Mouse (Mus musculus): ENCODE results near the gene Bend6.
A peak's percentile ranks its signal among the peaks of the same experiment; 100 is the strongest.
"Not testable (repeated sequence)": the region's sequence is repeated elsewhere in the genome, so short reads cannot be mapped to it uniquely, and the experiment has no call there.

The Bend6 gene

DNA sequence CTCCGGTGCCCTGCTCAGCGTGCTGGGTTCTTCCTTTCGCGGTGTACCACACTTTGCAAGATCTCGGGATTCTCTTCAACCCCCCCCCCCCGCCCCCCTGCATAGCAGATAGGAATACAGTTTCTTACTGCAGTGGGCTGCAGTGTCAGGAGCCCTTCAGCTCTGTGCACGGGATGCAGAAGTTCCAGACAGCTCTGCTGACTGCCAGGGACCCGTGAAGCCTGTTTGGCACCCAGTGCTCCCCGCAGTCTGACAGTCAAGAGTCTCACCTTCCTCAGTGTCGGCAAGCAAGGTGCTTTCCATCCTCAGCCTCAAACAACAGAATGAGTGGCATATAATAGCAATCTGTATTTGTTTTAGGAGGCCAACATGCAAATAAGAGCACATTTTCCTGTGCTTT lies 1.4 kb downstream of the Bend6 start:
- no peak for DNase-seq

DNA sequence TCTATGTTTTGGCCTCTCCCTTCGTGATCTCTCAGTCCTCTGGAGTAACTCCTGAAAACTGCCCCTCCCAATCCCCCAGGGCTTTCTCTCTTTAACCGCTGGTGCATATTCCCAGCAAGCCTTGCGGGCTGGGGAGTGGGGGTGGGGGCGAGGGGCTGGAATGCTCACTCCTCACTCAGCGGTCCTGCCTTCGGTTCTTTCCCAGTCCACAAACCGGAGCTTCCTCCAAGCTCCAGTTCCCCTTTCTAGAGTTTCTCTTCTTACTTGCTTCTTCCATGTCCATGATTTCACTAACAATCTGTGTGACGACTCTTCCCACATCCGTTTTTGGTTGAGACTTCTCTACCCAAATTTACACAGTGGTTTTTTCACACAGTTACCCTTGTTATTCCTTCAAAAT lies 4.0 kb downstream of the Bend6 start:
- no peak for DNase-seq

DNA sequence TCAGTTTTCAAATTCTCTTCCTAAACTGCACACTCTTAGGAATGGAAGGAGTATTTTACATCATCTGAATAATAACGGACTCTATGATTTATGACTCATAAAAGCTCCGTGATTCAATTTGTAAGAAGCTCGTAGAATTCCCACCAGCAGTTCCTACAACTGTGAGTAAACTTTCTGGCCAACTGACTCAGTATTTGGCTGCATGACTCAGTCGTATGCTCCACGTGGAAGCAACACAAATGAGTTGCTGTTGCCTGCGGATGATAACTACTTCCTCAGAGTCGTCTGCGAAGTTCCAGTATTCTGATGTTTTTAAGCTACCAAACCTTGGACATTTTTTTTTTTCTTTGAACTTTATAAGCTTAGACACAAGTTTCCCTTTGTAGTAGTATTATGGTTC lies 7.4 kb downstream of the Bend6 start:
- DNase-seq: no peak

DNA sequence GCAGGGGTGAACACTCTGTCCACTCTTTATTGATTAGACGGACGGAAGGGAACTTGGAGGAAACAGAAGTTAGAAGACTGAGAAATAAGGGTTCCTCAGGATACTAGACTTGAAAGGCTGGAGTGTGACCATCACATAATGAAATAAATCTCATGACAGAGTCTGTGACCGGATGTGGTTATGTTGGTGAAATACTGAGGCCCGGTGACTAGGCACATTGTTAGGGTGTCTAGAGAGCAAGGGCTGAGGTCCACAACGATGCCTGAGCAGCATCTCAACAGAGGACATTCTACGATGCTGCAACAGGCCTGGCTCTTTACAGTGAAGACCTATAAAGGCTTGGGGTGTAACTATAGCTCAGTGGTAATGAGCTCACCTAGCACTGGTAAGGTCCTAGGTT lies 9.2 kb downstream of the Bend6 start:
- no peak for DNase-seq

DNA sequence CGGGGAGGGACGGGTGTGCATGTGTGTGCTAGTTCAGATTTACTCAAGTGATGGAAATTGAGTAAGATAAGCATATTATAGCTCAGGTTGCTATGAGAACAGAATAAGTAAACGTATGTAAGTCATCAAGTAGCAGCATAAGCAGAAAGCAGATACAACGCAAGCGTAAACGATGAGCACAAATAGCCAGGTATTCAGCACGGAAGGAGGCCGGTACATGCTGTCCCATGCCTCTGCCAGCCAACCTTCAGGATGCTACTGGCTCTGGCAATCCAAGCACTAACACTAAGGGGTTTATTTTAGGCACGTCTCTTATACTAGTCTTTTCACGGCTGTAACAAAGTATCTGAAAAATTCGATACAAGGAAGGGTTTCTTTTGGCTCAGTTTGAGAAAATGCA lies 10.2 kb downstream of the Bend6 start:
- no peak for DNase-seq

DNA sequence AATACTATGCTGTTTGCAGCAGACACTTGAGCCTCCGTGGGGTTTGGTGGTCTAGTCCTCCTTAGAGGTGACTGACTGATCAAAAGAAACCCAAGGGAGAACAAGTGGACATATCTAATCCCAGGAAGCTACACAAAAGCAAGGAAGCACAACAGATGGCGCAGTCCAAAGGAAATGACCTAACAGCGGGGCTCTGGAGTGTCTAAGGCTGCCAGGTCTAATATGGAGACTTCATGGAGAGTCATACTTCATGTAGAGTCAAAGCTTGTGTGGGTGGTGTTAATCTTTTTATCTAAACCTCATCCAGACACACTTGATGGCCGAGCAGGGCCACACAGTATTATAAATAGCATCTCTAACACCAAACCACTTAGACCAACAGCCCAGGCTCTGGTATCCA lies 10.9 kb downstream of the Bend6 start:
- DNase-seq: no peak

DNA sequence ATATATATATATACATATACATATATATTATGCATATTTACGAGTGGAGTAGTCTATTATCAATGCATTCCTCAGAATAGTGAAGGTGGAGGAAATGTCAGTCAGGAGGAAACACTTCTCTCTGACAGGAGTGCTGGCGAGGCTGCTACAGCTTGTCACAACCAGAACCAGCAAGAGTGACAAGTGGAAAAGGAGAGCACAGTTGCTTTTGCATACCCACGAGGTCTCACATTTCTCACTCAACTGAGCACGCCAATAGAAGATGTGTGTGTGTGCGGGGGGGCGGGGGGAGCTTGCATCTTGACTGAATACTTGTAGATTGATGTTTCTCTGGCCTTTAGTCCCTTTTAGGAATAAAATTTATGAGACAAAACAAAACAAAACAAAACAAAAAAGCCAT lies 11.5 kb downstream of the Bend6 start:
- no peak for DNase-seq

DNA sequence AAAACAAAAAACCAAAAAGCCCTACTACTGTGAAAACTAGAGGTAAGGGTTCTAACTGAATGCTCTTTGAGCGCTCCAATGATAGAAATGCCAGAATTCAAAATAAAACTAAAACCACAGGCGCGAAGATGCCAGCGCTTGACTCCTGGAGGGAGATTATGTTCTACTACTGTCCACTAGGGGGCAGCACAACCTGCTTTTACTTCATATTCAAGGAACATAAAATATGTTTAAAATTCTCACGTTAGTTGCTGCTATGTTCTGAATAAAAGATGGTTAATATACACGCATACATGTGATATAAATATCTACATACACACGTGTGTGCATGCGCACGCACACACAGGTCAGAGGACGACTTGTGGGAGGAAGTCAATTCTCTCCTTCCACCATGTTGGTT lies 14.8 kb downstream of the Bend6 start:
- DNase-seq: no peak

DNA sequence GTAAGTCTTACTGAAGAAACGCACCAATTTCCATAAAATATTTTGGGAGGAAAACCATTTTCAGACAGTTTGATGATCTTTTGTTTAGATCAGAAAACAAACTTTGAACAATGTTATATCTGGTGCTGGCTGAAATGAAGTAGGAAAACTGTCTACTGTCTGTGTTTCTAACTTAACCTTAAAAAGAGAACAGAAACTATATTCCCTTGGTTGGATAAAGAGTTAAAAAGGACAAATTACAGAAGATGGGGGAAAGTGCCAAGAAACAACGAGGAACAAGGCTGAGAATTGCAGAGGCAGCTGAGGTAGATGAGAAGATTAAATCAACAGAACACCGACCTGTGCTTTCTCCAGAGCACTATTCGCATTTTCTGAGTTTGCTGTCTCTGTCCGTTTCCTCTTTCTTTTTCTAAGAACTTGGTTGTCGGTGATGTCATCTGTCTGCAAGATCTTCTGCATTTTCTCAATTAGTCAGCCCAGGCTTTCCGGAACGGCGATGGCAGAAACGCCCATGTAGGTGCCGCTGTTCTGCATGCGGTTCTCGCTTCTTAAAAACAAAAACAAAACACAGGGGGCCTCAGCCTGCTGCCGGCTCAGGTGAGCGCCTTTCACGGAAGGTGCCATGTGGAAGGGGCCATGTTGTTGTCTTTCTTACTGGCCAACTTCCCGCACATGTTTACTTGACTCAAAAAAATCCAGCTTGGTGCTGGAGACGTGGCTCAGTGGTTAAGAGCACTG lies 24.3 kb downstream of the Bend6 start:
- peak; percentile 7 for DNase-seq

DNA sequence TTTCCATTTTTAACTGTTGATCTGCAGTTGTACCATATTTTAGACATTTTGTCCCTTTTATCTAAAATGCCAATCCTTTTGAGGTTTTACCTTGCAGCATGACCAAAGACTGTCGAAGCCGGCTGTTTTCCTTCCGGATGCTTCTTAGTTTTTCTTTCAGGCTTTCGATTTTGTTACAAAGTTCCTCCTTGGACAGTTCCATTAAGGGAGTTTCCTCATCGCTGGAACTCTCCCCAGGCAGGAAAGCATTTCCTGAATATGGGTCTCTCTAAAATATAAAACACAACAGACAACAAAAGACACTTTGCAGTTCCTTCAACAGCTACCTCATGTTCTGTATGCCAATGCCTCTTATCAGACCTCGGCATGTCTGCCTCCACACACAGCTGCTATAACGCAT lies 29.4 kb downstream of the Bend6 start:
- no peak for DNase-seq

DNA sequence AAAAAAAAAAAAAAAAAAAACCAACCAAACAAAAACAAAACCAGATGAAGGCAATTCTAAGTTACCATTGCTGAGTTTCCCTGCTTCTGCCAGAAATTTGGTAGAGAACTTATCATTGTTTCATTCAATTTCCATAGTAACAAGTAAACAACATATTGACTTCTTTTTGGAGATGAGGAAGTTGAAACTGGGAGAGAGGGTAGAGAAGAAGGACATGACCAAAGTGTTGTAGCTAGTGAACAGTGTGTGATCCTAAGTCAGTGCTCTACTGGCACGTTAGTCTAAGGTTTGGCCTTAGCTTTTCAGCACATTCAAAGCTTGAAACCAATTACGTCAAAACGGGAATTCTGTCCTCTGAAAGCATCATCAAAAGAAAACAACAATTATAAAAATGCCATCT lies 31.2 kb downstream of the Bend6 start:
- no peak for DNase-seq

DNA sequence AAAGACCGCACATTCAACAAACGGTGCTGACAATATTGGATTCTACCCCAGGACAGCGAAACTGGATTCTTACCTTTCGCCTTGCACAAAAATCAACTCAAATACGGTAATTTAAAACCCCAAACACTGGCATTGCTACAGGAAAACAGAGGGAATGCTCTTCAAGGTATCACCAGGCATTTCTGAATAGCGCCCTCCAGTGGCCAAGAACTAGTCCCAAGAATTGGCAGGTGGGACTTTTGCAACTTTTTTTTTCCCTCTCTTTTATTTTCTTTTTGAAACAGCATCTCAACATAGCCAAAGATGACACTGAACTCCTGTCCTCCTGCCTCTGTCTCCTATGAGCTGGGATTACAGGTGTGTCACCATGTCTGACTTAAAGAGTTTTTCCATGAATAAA lies 31.9 kb downstream of the Bend6 start:
- DNase-seq: no peak

DNA sequence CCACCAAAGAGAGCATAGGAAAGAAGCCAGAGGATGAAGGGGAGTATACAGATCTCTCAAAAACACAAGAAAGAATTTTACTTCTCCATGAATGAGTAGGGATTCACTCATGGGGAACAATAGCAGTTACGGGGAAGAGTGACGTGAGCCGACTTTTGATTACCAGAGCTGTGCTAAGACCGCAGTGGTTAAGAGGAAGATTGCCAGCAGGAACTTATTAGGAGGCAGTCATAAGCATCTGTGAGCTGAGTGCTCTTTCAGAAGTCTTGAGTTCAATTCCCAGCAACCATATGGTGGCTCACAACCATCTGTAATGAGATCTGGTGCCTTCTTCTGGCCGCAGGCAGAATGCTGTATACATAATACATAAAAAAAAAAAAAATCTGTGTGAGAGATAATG lies 34.1 kb downstream of the Bend6 start:
- DNase-seq: no peak

DNA sequence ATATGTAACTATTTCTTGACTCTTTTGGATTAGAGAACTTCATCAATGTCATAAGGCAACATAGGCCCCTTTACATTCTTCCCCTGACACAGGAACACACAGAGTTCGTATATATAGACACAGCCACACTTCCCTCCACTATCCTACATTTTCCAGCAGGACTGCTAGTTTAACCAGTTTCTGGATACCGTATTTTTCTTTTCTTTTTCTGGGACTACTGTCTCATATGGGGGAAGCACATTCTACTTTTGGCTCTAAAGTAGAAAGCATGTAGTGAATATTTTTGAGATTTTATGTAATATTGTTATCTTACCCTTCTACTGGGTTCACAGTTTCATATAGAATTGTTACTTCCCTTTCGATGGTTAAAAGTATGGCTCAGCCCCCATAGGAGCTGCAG lies 38.2 kb downstream of the Bend6 start:
- no peak for DNase-seq

DNA sequence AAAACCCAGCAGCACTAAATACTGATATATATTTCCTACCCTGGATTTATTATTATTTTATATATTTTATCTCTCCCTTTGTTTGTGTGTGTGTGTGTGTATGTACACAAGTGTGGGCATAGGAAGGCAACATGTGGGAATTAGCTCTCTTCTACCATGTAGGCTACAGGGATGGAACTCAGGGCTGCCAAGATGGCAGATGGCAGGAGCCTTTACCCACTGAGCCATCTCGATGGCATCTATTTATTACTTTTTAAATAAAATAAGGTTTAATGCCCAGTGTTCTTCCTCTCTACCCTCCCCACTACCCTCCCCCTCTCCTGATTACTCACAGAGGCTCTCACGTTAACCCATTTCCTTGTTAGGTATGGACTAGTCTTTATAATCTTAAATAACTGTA lies 38.6 kb downstream of the Bend6 start:
- no peak for DNase-seq

DNA sequence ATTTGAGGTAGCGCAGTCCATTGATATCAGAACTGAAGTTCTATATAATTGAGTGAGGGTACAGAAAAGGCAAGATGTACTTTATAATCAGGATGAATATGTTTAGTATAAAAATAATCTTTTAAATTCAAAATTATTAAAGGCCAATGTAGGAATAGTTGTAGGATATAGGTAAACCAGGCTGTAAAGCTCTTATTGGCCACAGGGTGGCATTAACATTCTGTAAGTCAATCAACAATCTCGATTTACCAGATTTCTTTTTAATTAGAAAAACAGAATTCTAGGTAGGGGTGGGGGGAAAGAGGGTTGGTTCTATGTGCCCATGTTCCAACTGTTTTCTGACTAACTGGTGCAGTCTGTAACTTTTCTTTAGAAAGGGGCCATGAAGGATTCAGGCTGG lies 60.8 kb downstream of the Bend6 start:
- DNase-seq: no peak

DNA sequence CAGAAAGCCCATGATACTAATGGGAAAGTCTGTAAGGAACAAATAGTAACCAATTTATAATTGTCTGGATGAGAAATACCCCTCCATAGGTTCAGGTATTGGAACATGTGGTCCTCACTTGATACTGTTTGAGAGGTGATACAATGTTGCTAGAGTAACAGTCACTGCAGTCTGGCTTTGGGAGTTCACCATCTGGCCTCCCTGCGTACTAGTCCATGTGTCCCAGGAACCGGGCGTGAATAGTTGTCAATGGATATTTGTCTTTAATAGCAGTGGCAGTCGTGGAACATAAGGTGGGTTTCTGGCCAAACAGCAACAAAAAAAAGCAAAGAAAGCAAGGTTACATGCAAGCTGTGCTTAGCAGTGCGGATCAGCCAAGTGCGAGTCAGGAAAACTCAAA lies 63.8 kb downstream of the Bend6 start:
- no peak for DNase-seq

DNA sequence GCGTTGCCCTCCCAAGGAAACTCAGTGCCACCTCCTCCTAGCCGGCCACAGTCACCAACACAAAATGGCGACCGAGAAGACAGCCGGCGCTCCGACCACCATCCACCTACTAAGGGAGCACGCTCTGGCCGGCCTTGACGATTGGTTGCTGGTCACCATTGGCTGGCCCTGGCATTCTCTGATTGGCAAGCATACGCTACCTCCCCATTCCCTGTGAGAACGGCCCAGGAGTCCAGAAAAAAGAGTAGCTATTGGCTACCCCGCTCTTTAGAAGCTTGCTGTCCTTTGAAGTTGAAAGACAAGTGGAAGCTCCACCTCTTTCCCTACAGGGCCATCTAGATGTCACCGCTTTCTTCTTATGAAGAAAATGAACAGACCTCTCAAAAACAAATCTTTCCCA lies 68.7 kb downstream of the Bend6 start:
- not testable (repeated sequence) for DNase-seq

DNA sequence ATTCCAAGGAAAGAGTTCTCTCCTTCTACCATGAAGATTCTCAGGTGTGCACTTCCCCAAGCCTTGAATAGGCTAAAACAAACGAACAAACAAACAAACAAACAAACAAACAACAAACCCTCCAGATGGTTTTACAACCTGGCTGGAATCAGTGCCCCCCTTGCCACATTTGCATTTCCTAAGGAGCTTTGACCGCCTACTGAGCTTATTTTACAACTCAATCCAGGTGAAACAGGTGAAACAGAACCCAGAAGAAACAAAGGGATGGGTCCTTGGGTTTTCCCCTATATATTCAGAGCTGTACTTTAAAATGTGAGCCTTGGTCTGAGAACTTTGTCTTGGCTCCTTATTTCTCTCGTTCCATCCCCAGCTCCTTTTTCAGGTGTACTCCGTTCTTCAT lies 77.0 kb downstream of the Bend6 start:
- DNase-seq: no peak

DNA sequence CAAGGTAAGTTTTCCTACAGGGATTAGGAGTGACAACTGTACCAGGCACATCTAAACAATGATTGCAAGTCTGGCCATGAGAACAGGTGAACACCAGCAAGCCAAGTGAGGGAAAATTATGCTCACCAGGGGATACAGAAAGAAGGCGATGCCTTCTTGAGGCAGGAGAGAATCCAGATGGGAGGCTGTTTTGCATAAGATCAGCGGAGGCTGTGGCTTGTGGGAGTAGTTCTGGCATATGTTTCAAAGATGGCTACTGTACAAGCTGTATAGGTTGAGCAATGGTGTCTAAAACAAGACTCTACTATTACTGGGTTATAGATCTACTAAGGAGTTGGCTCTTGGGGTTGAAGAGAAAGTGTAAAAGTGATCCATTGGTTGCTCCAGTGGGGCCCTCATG lies 89.7 kb downstream of the Bend6 start:
- DNase-seq: no peak

DNA sequence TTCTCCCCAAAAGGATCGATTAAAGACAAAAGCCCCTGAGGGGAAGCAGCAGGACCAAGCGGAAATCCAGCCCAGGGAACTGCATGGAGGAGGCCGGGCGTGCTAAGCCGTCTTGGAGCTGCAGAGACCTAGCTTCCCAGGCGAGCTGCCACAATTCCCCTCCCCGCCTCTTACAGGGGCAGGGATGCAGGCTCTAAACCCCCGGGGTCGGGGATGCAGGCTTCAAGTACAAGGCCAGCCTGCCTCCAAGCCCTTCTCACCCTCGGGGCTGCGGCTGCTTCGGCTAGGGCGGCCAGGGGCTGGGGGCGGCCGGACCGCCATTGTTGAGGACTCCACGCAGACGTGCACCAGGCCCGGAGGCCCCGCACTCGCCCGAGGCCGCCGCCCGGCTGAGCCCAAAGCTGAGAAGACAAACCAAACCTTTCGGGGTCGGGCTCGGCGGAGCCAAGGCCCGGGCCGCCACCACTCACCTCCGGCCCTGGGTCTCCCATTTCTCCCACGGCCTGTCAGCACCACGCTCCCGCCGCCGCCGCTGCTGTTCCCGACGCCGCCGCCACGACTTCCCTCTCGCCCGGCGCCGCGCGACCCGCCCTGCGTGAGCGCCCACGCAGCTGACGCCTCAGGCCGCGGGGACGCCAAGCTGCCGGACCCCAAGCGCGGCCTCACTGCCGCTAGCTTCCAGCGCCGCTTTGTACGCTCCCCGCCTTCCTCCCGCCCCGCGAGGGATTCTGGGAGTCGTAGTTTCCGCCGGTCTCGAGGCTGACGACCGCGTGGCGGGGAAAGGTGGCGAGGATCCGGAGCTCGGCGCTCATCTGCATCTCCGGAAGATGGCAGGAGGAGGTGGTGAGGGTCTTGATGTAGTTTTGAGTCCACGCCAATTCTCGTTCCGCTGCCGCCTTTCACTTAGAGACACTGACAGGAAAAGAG lies 93.5 kb downstream of the Bend6 start, which contains the start of gene Zfp451:
Zfp451 (minus strand) TSS at position 728 of the 927 bp plus-strand sequence.
- peak; percentile 81 for DNase-seq

DNA sequence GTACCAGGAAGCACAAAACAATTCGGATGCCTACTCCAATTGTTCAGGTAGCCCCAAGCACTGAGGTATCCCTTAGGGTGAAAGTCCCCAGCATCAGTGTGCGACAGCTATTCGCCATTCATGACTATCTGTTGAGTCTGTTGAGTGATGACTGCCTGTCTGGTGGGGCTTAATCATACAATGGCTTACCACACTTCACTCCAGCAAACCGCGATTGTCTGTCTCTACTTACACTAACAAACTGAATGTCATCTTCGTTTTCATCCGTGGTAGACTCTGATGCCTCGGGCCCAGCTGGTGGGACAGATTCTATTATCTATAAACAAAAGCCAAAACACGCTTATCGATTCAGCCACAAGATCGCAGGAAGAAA lies 94.1 kb downstream of the Bend6 start:
- peak; percentile 12 for DNase-seq

DNA sequence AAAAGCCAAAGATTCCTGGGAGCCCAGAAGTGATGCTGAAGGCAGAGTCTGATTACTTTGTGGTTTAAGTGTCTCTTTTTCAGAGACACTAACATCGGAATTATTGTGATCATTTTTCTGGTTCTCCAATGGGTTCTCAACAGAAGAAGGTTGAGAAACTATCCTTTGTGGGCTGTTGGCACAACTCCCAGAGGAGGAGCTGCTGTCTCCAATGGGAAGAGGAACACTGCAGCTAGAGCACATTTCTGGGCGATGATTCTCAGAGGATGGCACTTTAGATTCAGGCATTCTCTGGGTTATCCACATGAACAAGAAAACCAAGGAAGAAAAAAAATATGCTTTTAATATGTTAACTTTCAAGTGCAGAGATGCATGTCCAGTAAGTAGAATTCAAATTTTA lies 104.3 kb downstream of the Bend6 start:
- no peak for DNase-seq

All from kidney, adult 11 months (tissue).